Mouse (Mus musculus) urinary bladder, postnatal 36 days (tissue): ENCODE measurements around the gene Jakmip3.

Experiments
- DNase-seq, 2 experiments: peaks; one replicate each; pipeline ENCODE4 v3.0.0; 2022; ENCODE audit warnings: low spot score in 2 of 2, mixed read lengths in 1 of 2

The Jakmip3 gene

DNA sequence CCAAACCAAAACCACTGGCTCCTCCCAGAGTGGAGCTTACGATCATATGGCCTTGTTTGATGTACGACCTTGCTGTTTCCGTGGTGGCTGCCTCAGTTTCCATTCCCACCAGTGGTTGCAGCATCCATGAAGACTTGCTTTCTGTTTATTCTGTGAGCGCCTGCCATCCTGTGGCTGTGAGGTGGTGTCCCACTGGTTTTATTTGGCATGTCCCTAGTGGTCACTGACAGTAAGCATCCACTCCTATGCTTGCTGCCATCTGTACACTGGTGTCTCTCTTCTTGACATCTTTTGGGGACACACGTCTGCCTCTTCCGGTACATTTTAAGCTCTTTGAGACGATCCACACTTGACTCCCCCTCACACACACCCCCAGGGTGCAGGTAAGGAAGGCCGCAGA is 7.2 kb downstream of the Jakmip3 start:
- DNase-seq: no peak

- DNase-seq: no peak
Observed at GRCm38 (mm10) chr7:138948309-138948708, 7.8 kb downstream of the Jakmip3 start.

DNA sequence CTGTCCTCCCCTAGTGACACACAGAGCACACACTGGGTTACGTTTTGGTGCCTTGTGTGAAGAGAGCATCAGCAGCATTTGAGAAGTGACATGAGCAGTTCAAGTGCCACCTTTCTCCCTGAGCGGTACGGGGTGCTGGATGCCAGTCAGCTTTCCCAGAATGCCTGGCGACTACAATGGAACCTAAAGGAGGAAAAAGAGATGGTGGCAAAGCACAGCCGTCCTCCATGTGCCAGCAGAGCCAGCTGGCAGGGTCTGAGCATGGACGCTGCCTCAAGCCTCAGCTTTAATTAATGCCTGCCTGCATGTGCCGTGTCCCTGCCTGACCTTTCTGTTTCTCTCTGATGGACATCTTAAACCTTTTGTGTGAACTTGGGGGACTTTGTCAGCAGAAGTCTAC is 15.3 kb downstream of the Jakmip3 start:
- DNase-seq: no peak

DNA sequence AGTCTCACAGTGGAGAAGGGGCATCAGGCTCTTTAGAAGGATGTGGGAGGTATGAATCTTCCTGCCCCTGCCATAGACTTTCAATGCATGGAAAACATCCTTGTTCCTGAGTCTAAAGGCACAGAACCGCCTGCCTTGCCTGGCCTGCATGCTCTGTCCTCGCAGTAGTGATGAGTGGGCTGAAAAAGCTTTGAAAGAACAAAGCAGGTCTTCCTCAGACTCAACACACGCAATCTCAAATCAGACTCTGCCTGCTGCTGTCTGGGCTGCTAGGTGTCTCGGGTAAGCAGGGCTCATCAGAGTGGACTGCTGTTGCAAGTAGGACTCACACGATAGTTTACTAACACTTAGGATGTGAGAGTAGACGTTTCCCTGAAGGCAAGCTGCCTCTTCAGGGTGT is 16.6 kb downstream of the Jakmip3 start:
- DNase-seq: no peak

GRCm38 (mm10) chr7:138959747-138960146 is 19.2 kb downstream of the Jakmip3 start:
- no peak for DNase-seq

DNA sequence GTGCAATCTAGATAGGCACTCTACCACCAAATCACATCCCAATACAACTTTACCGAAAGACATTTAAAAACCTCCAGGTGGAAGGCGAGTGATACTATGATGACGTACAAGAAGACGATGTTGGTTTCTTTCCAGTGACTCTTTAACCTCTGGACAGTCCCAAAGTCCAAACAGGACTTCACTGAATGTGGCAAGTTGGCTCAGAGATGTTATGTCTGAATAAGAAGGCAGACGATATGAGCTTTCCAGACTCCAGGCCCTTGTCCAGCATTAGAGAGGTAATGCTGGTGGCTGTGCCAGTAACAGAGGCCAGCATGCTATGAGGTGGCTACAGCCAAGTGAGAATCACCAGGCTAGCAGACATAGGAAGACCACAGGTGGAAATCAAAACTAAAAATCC is 23.2 kb downstream of the Jakmip3 start:
- DNase-seq: no peak

DNA sequence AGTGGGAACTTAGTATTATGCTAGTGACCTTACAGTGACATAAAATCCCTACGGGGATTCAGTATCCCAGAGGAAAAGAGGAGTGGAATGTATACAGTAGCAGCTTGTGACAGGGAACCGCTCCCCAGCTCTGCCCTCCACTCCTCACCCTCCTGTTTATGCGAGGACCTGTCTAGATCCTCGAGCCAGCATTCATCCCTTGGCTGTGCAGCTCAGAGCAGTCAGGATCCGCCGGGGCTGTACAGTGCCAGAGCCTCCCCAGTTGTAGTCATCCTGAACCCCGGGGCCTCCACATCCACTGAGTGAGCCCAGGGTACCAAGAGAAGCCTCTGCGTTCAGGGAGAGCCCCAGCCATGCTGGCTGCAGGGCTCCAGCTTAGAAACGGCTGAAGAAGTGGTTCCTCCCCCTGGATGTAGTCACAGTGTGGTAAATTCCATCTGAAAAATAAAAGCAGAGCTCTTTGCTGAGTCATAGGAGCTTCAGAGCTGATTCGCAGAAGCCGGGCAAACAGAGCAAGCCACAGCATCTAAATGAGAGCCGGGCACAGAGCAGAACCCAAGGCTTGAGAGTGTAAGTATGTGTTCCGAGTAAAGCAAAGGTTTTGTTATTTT is 27.6 kb downstream of the Jakmip3 start:
- no peak for DNase-seq

DNA sequence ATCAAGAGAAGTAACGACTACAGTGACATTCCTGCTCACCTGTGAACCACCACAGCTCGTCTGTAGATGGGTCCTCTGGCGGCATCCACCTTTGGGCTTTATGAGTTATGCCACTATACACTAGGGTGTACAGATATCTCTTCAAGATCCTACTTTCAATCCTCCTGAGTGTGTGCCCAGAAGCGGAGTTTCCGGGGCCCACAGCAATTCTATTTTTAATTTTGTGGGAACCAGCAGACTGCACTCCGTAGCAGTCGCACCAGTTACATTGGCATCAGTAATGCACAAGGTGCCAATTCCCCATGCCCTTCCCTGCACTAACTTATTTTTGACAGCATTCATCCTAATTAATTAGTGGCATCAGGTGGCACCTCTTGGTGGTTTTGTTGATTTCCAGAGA is 37.0 kb downstream of the Jakmip3 start:
- no peak for DNase-seq

DNA sequence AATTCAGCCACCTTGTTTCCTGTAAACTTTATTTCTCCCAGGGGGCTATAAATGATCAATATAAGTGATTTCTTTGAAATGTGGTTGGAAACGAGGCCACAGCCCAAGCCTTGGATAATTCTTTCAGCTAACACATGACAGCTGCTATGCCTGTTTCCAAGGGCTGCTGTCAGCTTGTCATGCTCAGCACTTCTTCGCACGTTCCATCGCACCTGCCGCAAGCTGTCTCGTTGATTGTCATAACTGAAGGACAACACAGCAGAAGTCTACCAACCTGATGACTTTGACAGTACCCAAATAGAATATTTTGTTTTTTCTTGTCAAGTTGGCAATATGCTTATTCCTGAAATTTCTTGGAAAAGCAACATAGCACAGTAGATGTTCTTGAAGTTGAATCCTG is 44.0 kb downstream of the Jakmip3 start:
- DNase-seq: no peak

DNA sequence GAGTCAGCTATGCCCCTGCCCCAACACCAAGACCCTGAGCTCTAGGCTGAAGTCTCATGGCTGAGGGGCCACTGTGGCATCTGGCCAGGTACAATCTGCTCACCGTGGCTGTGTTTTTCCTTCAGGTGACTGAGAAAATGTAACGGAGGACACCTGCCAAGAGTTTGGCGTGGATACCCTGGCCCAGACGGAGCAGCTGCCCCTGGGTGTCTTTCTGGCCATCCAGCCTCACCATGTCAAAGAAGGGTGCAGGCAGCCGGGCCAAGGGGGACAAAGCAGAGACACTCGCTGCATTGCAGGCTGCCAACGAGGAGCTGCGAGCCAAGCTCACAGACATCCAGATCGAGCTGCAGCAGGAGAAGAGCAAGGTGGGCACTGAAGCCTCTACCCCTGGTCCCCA is 48.6 kb downstream of the Jakmip3 start:
- DNase-seq: no peak

GRCm38 (mm10) chr7:139002692-139003091 is 62.2 kb downstream of the Jakmip3 start:
- DNase-seq: no peak

GRCm38 (mm10) chr7:139003250-139003649 is 62.7 kb downstream of the Jakmip3 start:
- no peak for DNase-seq

GRCm38 (mm10) chr7:139009786-139010502 is 69.4 kb downstream of the Jakmip3 start:
- no peak for DNase-seq

- DNase-seq: peak; percentile 8 to 19
Observed at GRCm38 (mm10) chr7:139011027-139011426, 70.5 kb downstream of the Jakmip3 start.

GRCm38 (mm10) chr7:139011586-139011985 is 71.1 kb downstream of the Jakmip3 start:
- no peak for DNase-seq

DNA sequence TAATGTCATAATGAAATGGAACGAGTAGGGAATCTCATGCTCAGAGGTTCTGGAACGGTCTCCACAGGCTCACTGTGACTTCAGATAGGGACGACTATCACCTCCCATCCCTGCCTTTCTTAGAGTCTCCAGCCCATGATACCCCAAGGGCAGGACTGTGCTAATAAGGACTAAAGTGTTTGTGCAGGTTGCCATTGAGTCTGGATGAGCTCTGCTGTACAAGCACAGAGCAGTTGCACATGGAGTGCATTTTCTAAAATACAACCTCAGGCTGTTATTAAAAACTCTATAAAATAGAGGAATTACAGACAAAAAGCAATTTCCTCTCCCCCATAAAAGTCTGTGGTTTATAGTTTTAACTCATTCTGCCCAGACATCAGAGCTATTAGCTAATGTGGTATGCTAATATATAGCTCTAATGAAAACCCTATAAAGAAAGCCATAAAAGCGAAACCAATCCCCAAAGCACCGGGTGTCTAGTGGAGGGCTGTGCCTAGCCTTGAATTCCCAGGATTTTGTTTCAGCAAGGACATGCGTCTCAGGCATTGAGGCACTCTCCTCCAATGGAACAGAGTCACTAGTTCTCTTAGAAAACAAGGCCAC is 72.3 kb downstream of the Jakmip3 start:
- no peak for DNase-seq

GRCm38 (mm10) chr7:139015143-139015542 is 74.6 kb downstream of the Jakmip3 start:
- no peak for DNase-seq

DNA sequence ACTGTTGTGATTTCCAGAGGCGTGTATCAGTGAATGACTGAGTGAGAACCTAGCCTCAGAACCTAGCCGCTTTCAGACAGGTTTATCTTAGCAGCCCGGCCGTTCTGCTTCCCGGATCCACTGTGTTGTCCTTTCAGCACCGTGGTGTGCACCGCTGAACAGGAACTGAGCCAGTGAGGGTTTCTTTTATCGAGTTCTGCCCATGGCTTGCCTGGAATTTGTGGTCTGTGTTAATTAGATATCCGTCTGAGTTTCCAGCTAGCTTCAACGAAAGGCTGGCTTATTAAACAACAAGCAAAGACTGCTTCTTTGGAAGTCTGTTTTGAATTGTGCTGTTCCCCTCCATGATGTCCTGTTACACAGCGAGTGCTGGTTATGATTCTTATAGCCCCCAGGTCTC is 75.8 kb downstream of the Jakmip3 start:
- DNase-seq: no peak

- DNase-seq: no peak
Observed at GRCm38 (mm10) chr7:139017249-139017903, 76.8 kb downstream of the Jakmip3 start.

- no peak for DNase-seq
Observed at GRCm38 (mm10) chr7:139020884-139021283, 80.4 kb downstream of the Jakmip3 start.

- DNase-seq: no peak
Observed at GRCm38 (mm10) chr7:139021326-139021725, 80.8 kb downstream of the Jakmip3 start.

GRCm38 (mm10) chr7:139027136-139027535 is 86.6 kb downstream of the Jakmip3 start:
- DNase-seq: no peak

DNA sequence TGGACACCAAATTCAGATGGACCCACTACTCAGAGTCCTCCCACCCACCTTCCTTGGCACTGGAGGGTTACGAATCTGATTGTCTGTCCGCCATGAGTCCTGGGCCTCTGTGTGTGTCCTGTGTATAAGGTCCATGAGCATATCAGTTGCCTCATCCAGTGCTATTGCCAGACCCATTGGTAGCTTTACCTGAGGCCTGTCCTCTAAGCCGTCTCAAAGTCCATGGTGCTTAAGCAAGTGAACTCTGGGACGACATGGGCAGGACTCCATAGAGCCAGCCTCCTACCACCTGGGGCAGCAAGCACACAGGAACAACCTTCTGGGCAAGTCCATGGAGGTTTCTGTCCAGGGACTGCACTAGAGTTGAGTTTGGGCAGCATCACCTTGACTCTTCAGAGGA is 90.7 kb downstream of the Jakmip3 start:
- DNase-seq: no peak
